Mouse (Mus musculus): Measurements from ENCODE around the gene Sbk3.

The Sbk3 gene

DNA sequence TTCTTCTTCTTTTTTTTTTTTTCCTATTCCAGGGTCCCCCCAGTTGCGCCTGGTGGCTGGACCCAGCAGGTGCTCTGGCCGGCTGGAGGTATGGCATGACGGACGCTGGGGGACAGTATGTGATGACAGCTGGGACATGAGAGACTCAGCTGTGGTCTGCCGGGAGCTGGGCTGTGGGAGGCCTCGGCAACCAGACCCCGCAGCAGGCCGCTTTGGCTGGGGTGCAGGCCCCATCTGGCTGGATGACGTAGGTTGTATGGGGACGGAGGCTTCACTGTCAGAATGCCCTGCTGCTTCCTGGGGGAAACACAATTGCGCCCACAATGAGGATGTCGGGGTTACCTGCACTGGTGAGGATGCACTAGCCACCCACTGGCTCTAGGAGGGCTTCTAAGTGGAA, 37.9 kb downstream of the Sbk3 start:
- no peak for DNase-seq (ENCODE audit: low spot score in 2 of 2)

- DNase-seq (ENCODE audit: low spot score in 2 of 2): no peak
Observed at GRCm38 (mm10) chr7:4928323-4928722, 42.6 kb downstream of the Sbk3 start.

GRCm38 (mm10) chr7:4927711-4928110, 43.3 kb downstream of the Sbk3 start:
- DNase-seq (ENCODE audit: low spot score in 2 of 2): no peak

- DNase-seq (ENCODE audit: low spot score in 2 of 2): no peak
Observed at GRCm38 (mm10) chr7:4926849-4927248, 44.1 kb downstream of the Sbk3 start.

DNA sequence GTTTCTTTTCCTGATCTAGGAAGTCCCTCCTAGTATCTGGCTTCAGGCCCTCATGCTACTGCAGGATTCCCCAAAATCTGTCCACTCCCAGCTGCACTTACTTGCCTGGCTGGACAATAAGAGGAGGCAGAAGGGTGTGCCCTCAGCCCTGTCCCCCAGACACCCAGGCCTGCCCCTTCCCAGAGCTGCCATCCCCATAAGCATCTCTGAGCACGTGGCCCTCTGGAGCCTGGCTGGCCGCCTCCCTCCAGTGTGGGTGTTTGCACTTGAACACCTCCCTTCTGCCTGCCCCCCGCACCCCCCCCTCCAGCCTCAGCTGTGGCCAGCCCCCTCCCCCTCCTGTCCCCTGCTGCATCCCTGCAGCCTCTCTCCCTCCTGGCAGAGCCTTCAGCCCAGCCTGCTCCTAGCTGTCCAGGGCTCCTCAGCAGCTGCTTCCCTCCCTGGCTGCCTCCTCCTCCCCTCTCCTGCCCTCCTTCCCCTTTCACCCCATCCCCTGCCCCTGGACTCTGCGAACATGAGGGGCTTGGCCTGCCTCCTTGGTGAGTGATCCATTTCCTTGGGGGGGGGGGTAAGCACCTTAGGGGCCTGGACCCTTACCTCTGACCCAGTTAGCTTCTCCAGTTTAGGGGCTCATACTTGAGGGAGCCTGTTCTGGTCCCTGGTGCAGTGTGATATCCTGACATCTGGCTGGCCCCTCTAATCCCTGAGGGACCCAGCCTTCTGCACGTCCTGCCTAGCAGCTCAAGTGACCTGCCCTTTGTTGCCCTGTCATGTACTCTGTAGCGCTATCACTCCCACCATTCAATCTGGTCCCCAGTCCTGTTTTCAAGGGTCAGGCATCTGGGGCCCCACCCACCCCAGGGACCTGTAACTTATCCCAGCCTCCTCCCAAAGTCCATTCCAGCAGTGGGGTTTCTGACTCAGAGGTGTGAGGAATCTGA, 45.3 kb downstream of the Sbk3 start, which contains the start of gene Ssc5d:
Gene Ssc5d (plus strand): TSS at position 345 of the 941 bp plus-strand sequence.
- DNase-seq (ENCODE audit: low spot score in 2 of 2): no peak

- DNase-seq (ENCODE audit: low spot score in 2 of 2): no peak
Observed at GRCm38 (mm10) chr7:4924891-4925301, 46.1 kb downstream of the Sbk3 start.

GRCm38 (mm10) chr7:4924483-4924882, 46.5 kb downstream of the Sbk3 start:
- no peak for DNase-seq (ENCODE audit: low spot score in 2 of 2)

- DNase-seq (ENCODE audit: low spot score in 2 of 2): peak in 1 of 2 experiments; percentile 21
Observed at GRCm38 (mm10) chr7:4923586-4924364, 47.2 kb downstream of the Sbk3 start.

- no peak for DNase-seq (ENCODE audit: low spot score in 2 of 2)
Observed at GRCm38 (mm10) chr7:4922931-4923565, 47.9 kb downstream of the Sbk3 start.

GRCm38 (mm10) chr7:4922508-4922907, 48.5 kb downstream of the Sbk3 start:
- no peak for DNase-seq (ENCODE audit: low spot score in 2 of 2)

DNA sequence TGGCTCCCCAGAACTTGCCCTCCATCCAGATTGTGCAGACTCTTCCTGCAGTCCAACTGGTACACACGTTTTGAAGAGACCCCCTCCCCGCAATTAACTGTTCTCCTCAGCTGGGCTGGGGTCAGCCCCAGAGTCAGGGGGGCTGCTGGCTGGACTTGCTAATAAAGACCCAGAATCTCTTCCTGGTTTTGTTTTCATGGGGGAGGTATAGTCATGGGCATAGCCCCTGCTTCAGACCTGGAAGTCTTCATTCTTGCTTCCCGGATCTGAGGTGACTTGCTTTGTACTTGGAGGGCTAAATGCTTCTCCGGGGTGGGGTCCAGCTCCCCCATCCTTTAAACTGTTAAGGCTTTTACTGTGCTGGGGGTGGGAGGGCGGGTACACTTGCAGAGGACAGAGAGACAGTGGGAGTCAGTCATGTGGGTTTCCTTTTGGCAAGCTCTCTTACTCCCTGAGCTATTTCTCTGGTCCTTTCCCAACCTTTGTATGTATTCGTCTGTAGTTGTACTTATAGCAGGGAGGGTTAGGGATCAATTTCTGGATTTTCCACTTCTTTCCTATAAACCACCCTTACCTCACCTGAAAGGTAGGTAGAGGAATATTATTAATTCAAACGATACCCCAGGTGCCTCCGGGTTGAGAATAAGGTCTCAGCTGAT, 49.0 kb downstream of the Sbk3 start, which contains the start of gene Nat14:
Gene Nat14 (plus strand): TSS at position 205 of the 659 bp plus-strand sequence.
- DNase-seq (ENCODE audit: low spot score in 2 of 2): no peak

DNA sequence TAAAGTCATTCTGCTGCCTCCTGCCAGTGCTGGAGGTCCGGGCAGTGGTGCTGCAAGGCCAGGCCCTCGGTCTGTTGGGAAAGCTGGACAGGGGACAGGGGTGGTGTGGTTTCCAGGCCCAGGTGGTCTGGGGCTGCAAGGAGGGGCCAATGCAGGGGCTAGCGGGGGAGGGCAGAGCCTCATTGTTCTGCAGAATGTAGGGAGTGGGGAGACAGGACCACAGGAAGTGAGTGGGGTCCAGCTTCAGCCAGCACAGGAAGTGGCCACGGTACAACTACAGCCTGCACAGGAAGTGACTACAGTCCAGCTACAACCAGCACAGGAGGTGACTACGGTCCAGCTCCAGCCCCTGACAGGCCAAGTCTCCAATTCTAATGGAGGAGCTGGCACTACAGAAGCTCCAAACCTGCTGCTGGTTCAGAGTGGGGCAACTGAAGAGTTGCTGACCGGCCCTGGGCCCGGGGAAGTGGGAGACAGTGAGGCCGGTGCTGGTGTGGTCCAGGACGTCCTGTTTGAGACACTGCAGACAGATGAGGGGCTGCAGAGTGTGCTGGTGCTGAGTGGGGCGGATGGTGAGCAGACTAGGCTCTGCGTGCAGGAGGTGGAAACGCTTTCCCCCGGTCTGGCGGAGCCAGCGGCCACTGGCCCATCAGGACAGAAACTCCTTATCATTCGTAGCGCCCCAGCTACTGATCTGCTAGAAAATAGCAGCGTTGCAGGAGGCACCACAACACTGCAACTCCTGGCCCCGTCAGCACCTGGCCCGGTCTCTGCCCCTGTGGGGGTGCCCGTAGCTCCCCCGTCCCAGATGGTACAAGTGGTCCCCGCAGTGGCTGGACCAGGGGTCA, 49.8 kb downstream of the Sbk3 start:
- DNase-seq (ENCODE audit: low spot score in 2 of 2): no peak

GRCm38 (mm10) chr7:4920496-4920895, 50.5 kb downstream of the Sbk3 start:
- DNase-seq (ENCODE audit: low spot score in 2 of 2): no peak

DNA sequence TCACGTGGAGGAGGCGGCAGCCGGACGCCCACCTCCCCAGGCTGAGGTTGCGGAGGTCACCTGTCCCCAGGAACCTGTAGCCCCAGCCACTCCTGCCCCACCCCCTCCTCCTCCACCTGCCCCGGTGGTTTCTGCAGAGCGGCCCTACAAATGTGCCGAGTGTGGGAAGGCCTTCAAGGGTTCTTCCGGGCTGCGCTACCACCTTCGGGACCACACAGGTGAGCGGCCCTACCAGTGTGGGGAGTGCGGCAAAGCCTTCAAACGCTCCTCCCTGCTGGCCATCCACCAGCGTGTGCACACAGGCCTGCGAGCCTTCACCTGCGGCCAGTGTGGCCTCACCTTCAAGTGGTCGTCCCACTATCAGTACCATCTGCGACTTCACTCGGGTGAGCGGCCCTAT, 51.0 kb downstream of the Sbk3 start:
- no peak for DNase-seq (ENCODE audit: low spot score in 2 of 2)

DNA sequence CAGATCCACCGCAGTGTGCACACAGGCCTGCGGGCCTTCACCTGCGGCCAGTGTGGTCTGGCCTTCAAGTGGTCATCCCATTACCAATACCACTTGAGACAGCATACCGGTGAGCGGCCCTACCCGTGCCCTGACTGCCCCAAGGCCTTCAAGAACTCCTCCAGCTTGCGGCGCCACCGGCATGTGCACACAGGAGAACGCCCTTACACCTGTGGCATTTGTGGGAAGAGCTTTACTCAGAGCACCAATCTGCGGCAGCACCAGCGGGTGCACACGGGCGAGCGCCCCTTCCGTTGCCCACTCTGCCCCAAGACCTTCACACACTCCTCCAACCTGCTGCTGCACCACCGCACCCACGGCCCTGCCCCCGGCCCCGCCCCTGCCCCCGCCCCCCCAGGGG, 51.9 kb downstream of the Sbk3 start:
- DNase-seq (ENCODE audit: low spot score in 2 of 2): no peak

DNA sequence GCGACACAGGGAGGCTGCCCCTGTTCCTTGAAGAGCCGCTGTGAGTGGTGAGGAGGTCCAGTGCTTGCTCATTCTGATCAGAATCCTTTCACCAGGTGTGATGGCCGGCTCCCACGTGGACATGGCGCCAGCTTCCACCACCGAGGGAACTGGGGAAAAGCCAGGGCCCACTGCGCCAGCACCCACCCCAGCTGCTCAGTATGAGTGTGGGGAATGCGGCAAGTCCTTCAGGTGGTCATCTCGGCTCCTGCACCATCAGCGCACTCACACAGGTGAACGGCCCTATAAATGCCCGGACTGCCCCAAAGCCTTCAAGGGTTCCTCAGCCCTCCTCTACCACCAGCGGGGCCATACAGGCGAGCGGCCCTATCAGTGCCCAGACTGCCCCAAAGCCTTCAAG, 52.3 kb downstream of the Sbk3 start:
- no peak for DNase-seq (ENCODE audit: low spot score in 2 of 2)

DNA sequence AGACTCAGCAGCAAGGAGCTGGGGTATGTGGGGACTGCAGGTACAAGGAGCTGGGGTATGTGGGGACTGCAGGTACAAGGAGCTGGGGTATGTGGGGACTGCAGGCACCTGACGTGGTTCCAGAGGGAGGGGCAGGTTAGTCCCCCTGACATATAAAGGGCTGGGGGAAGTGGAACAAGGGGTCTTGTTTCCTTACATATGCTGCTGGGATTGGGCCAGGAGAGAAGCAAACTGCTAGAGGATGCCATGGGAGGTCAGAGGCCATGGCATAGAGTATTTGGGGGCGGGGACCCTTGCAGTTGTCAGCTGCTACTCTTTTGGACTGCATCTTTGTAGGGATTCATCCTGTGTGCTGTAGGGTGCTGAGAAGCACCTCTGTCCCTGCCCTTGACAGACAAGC, 53.5 kb downstream of the Sbk3 start:
- DNase-seq (ENCODE audit: low spot score in 2 of 2): no peak

- DNase-seq (ENCODE audit: low spot score in 2 of 2): no peak
Observed at GRCm38 (mm10) chr7:4915669-4916416, 55.1 kb downstream of the Sbk3 start.

All from spleen, postnatal 14 days (tissue).